Mouse (Mus musculus): ENCODE data around the gene Cd3e. TPM values are rescaled to one million over a fixed set of nuclear protein-coding genes. Genes with fewer than 3 reads are reported as not detected.

The Cd3e gene
- polyA plus RNA-seq, 1 experiment, result 0.05 TPM

DNA sequence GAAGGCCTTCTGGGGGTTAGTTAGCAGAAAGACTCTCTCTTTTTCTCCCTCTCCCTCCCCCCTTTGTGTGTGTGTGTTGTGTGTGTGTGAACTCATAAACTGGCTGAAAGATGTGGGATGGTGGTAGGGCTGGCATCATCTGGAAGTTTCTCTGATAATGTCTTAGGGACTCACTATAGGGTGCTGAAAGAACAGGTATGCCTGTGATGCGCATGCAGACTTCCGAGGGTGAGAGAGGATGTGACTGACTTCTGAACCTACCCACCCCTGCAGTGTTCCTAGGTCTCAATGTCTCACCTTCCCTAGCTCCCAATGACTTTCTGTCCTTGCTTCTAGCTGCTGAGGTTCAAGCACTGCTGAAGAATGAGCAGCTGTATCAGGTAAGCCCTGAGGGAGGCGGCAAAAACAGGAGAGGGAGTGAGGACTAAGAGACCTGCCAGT lies 23.7 kb downstream of the Cd3e start:
- WGBS, result 82% methylated on average over 3 of the region's 3 CpGs
- TF ChIP-seq POLR2A (IDR thresholded peaks at IDR 0.05; ENCODE audit: borderline replicate concordance, insufficient read depth, low read length), result no peak
- no peak for TF ChIP-seq CTCF (IDR thresholded peaks at IDR 0.05; ENCODE audit: borderline replicate concordance, insufficient read depth, low read depth, low read length)
- H3K27me3 ChIP-seq (ENCODE audit: control insufficient read depth, insufficient read depth, low read length), result no peaks in the 10 kb centered on the region; the same call in 1 of the 2 replicates

DNA sequence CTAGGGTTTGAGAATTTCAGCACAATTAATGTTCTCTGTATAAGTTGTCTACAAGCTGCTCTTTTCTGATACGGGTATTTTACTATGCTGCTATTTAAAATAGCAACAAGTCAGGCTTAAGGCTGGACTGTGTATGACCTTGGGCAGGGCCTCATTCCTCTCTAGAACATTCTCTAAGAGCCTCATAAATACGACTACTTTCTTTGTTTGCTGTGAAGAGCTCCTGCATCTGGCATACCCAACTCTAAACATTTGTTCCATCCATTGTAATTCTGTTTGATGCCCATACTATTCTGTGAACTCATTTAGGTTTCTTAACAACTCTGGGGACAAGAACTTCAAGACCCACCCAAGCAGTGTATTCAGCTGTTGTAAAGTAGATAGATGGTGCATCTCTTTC lies 26.4 kb downstream of the Cd3e start:
- TF ChIP-seq CTCF (IDR thresholded peaks at IDR 0.05; ENCODE audit: borderline replicate concordance, insufficient read depth, low read depth, low read length) (no peak), POLR2A (IDR thresholded peaks at IDR 0.05; ENCODE audit: borderline replicate concordance, insufficient read depth, low read length) (no peak)
- H3K4me1 ChIP-seq (ENCODE audit: control insufficient read depth, insufficient read depth, low read length), result no peaks in the 10 kb centered on the region
- no peaks in the 10 kb centered on the region; the same call in 1 of the 2 replicates for H3K27me3 ChIP-seq (ENCODE audit: control insufficient read depth, insufficient read depth, low read length)
- WGBS, result 85% methylated on average over 2 of the region's 2 CpGs
- DNase-seq, result no peak
- H3K4me3 ChIP-seq (replicated peaks; ENCODE audit: insufficient read depth, low read depth, low read length), result no peak overlapping the region
- no peak overlapping the region for H3K27ac ChIP-seq (ENCODE audit: insufficient read depth, low read length)

More for the DNA sequence above, 23.7 kb downstream of the Cd3e start:
- H3K4me3 ChIP-seq (replicated peaks; ENCODE audit: insufficient read depth, low read depth, low read length), result no peak overlapping the region
- no peak overlapping the region for H3K27ac ChIP-seq (ENCODE audit: insufficient read depth, low read length)
- DNase-seq, result no peak
- no peaks in the 10 kb centered on the region for H3K4me1 ChIP-seq (ENCODE audit: control insufficient read depth, insufficient read depth, low read length)

DNA sequence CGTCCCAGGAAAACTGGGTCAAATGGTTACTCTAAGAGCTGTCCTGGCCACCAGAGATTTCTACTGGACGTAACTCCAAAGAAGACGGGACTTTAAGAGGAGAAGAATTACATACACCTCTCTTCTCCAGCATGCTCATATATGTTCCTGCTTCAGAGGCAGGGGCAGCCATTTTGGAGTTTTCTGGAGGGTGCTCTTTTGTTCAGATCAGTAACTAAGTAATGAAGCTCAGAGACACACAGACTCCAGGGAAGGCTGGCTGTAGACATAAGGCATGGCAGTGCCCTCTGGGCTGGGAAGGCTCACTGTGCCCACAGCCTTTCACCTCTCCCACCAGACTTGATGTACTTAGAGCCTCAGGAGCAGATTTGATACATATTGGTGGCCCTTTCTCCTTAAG lies 26.9 kb downstream of the Cd3e start:
- Histone ChIP-seq H3K27ac (ENCODE audit: insufficient read depth, low read length) (no peak overlapping the region), H3K27me3 (ENCODE audit: control insufficient read depth, insufficient read depth, low read length) (no peaks in the 10 kb centered on the region; the same call in 1 of the 2 replicates), H3K4me1 (ENCODE audit: control insufficient read depth, insufficient read depth, low read length) (no peaks in the 10 kb centered on the region), H3K4me3 (replicated peaks; ENCODE audit: insufficient read depth, low read depth, low read length) (no peak overlapping the region)
- 88% methylated on average over 3 of the region's 3 CpGs for WGBS
- no peak for DNase-seq
- no peak for TF ChIP-seq POLR2A (IDR thresholded peaks at IDR 0.05; ENCODE audit: borderline replicate concordance, insufficient read depth, low read length)
- no peak for TF ChIP-seq CTCF (IDR thresholded peaks at IDR 0.05; ENCODE audit: borderline replicate concordance, insufficient read depth, low read depth, low read length)

DNA sequence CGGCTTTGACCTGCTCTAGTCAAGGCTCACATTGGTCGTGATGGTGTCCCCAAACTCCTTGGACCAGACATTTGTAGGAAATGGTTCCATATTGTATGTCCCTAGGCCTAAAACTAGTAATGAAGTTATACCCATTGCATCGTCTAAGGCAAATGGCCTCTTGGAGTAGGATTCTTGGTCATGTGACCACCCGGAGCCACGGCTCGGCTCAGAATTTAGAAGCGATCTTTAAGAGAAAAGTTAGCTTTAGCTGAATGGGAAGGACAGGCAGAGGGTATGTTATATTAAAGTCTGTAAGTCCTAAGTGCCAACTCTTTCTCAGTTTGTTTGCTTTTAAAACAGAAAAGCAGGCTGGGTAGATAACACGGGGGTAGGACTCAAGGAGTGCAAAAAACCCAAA lies 27.3 kb downstream of the Cd3e start:
- TF ChIP-seq CTCF (IDR thresholded peaks at IDR 0.05; ENCODE audit: borderline replicate concordance, insufficient read depth, low read depth, low read length) (no peak), POLR2A (IDR thresholded peaks at IDR 0.05; ENCODE audit: borderline replicate concordance, insufficient read depth, low read length) (no peak)
- 89% methylated on average over 8 of the region's 8 CpGs for whole genome bisulfite sequencing
- DNase-seq, result no peak
- Histone ChIP-seq H3K27ac (ENCODE audit: insufficient read depth, low read length) (no peak overlapping the region), H3K4me3 (replicated peaks; ENCODE audit: insufficient read depth, low read depth, low read length) (no peak overlapping the region), H3K27me3 (ENCODE audit: control insufficient read depth, insufficient read depth, low read length) (no peaks in the 10 kb centered on the region; the same call in 1 of the 2 replicates), H3K4me1 (ENCODE audit: control insufficient read depth, insufficient read depth, low read length) (no peaks in the 10 kb centered on the region)

DNA sequence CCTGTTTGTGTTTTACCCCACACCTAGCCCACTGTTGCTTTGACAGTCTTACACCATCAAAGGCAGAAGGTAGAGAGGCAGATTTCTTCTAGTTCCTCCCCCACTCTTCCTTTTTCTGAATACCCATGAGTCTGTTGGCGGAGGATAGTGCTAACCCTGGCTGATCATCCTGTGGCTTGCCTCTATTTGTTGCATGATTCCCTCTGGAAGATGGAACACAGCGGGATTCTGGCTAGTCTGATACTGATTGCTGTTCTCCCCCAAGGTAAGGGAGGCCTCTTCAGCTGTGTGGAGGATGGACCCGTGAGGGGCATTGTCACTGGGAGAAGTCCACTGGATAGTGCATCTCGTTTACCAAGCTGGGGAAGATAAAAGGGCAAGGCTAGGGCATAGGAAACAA lies 27.8 kb downstream of the Cd3e start, which contains the start of gene Cd3d:
Gene Cd3d, plus strand, starts transcription at position 111 of the 400 bp plus-strand sequence.
- no peak within 1 kb of the TSS for H3K27ac ChIP-seq (ENCODE audit: insufficient read depth, low read length)
- DNase-seq, result no peak
- no peaks in the 10 kb centered on the region for H3K4me1 ChIP-seq (ENCODE audit: control insufficient read depth, insufficient read depth, low read length)
- TF ChIP-seq POLR2A (IDR thresholded peaks at IDR 0.05; ENCODE audit: borderline replicate concordance, insufficient read depth, low read length), result no peak
- TF ChIP-seq CTCF (IDR thresholded peaks at IDR 0.05; ENCODE audit: borderline replicate concordance, insufficient read depth, low read depth, low read length), result no peak
- no peaks in the 10 kb centered on the region; the same call in 1 of the 2 replicates for H3K27me3 ChIP-seq (ENCODE audit: control insufficient read depth, insufficient read depth, low read length)
- WGBS, result 63% methylated on average over 4 of the region's 4 CpGs
- no peak within 1 kb of the TSS for H3K4me3 ChIP-seq (replicated peaks; ENCODE audit: insufficient read depth, low read depth, low read length)

DNA sequence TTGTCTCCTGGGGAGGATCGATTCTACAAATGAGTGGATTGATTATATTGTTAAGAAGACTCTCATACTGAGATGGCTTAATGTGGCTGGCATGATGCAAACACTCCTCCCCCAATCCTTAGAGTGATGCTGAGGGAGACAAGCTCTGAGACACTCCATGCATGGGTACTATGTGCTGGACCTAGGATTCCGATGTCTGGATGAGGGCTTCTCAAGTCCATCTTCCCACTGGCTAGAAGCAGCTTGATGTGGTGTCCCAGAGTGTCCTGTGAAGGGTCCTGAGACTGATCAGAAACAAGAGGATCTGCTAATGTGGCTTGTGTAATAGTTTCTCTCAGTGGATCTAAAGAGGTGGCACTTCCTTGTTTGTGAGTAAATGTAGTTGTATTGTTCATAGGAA lies 28.3 kb downstream of the Cd3e start:
- no peaks in the 10 kb centered on the region for H3K4me1 ChIP-seq (ENCODE audit: control insufficient read depth, insufficient read depth, low read length)
- TF ChIP-seq CTCF (IDR thresholded peaks at IDR 0.05; ENCODE audit: borderline replicate concordance, insufficient read depth, low read depth, low read length), result no peak
- TF ChIP-seq POLR2A (IDR thresholded peaks at IDR 0.05; ENCODE audit: borderline replicate concordance, insufficient read depth, low read length), result no peak
- H3K27me3 ChIP-seq (ENCODE audit: control insufficient read depth, insufficient read depth, low read length), result no peaks in the 10 kb centered on the region; the same call in 1 of the 2 replicates
- no peak for DNase-seq
- 85% methylated on average over 2 of the region's 2 CpGs for WGBS
- no peak overlapping the region for H3K4me3 ChIP-seq (replicated peaks; ENCODE audit: insufficient read depth, low read depth, low read length)
- H3K27ac ChIP-seq (ENCODE audit: insufficient read depth, low read length), result no peak overlapping the region

DNA sequence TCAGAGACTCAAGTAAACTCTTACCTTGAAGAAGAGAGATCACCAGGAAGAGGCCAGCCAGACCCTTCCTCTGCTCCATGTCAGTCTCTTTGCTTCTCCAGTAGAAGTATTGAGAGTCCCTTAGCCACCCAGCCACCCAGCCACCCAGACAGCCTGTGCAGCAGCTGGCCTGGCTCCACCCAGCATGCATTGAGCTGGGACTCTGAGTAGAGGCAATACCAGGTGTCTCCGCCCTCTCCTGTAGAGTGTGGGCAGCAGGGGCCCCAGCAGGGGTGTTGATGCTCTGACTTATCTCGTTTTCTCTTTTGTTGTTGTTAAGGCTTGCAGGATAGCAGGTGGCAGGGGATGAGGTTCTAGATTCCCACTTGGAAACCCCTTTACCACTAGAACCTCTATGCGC lies 29.2 kb downstream of the Cd3e start, which contains the start of gene Cd3g:
Gene Cd3g, minus strand, starts transcription at position 190 of the 400 bp plus-strand sequence.
- Histone ChIP-seq H3K27me3 (ENCODE audit: control insufficient read depth, insufficient read depth, low read length) (no peaks in the 10 kb centered on the region; the same call in 1 of the 2 replicates), H3K4me1 (ENCODE audit: control insufficient read depth, insufficient read depth, low read length) (no peaks in the 10 kb centered on the region), H3K27ac (ENCODE audit: insufficient read depth, low read length) (no peak within 1 kb of the TSS), H3K4me3 (replicated peaks; ENCODE audit: insufficient read depth, low read depth, low read length) (no peak within 1 kb of the TSS)
- no peak for TF ChIP-seq POLR2A (IDR thresholded peaks at IDR 0.05; ENCODE audit: borderline replicate concordance, insufficient read depth, low read length)
- TF ChIP-seq CTCF (IDR thresholded peaks at IDR 0.05; ENCODE audit: borderline replicate concordance, insufficient read depth, low read depth, low read length), result no peak
- WGBS, result 70% methylated on average over 3 of the region's 3 CpGs
- no peak for DNase-seq

DNA sequence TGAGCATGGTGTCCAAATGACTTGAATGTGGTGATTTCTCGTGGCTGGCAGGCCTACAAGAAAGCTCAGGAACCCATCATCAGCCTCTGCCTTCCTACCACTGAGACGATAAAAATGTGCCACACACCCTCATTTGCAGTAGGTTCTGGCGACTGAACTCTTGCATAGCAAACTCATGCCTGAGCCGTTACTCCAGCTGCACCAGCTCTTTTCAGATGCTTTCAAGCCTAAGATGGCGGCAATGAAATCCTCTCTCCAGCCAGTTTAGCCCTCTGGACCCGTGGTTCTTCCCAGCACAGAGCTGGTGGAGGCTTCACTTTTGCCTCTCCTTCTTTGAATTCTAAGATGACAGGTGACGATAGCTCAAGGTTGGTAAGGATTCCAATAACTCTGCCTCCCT lies 29.6 kb downstream of the Cd3e start:
- TF ChIP-seq CTCF (IDR thresholded peaks at IDR 0.05; ENCODE audit: borderline replicate concordance, insufficient read depth, low read depth, low read length) (no peak), POLR2A (IDR thresholded peaks at IDR 0.05; ENCODE audit: borderline replicate concordance, insufficient read depth, low read length) (no peak)
- Histone ChIP-seq H3K27ac (ENCODE audit: insufficient read depth, low read length) (no peak overlapping the region), H3K4me1 (ENCODE audit: control insufficient read depth, insufficient read depth, low read length) (no peaks in the 10 kb centered on the region), H3K4me3 (replicated peaks; ENCODE audit: insufficient read depth, low read depth, low read length) (no peak overlapping the region), H3K27me3 (ENCODE audit: control insufficient read depth, insufficient read depth, low read length) (no peaks in the 10 kb centered on the region; the same call in 1 of the 2 replicates)
- no peak for DNase-seq
- 74% methylated on average over 7 of the region's 7 CpGs for WGBS

All from cerebellum, adult 2 months (tissue).